Mouse (Mus musculus) testis, adult 2 months (tissue): ENCODE measurements around the gene Mbd3l1.

ENCODE experiments used
- CTCF ChIP-seq: fragments of 200-500 bp; IDR thresholded peaks from 2 replicates; pipeline ENCODE4 v1.5.1; 2012; ENCODE audit warnings: low read depth, mild to moderate bottlenecking, inconsistent platforms, low read length, moderate library complexity; ENCODE audit not compliant: control insufficient read depth, insufficient read depth, insufficient replicate concordance
- POLR2A ChIP-seq: fragments of 200-500 bp; IDR thresholded peaks from 2 replicates; pipeline ENCODE4 v1.6.1; 2012; ENCODE audit warnings: low read depth, mild to moderate bottlenecking, inconsistent platforms, low read length, moderate library complexity; ENCODE audit not compliant: control insufficient read depth

DNA sequence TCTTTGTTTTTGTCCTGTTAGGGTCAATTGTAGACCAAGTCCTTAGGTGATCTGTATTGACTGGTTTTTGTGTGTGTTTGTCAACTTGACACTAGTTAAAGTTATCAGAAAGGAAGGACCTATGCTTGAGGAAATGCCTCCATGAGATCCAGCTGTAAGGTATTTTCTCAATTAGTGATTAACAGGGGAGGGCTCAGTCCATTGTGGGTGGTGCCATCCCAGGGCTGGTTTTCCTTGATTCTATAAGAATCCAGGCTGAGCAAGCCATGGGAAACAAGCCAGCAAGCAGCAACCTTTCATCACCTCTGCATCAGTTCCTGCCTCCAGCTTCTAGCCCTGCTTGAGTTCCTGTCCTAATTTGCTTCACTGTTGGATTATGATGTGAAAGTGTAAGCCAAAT, 47.8 kb upstream of the Mbd3l1 start, which contains the start of gene Mbd3l2:
- TF ChIP-seq CTCF (no peak), POLR2A (no peak)
